Mouse (Mus musculus): ENCODE data around the gene Lcat.

The Lcat gene

DNA sequence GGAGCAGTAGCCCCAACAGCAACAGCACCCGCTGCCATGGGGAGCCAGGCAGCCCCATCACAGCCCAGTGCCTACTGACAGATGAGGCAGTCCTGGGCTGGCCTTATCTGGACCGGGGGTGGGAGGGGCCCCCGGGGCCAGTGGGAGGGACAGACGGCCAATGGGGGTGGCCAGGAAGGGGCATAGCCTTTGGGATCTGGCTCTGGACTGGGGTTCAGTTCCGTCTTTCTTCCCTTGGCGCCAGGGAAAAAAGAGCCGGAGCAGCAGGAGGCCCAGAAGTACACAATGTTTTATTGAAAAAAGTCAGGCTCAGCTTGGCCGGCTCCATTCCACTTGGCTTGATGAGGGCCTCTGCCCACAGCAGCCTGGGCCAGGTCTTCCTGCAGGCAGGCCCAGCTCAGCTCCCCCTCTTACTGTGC is at the start of gene Lcat:
Gene Lcat, minus strand, starts transcription at position 62 of the 419 bp plus-strand sequence.
- in situ Hi-C loops (cut with MboI; ENCODE audit: unreplicated experiment in 2 of 2): loop anchor here (5.0 kb wide), 2 partner anchors 34 to 39 kb away; partner anchors contain the start of gene Dpep3 (in 1 of the 2)

DNA sequence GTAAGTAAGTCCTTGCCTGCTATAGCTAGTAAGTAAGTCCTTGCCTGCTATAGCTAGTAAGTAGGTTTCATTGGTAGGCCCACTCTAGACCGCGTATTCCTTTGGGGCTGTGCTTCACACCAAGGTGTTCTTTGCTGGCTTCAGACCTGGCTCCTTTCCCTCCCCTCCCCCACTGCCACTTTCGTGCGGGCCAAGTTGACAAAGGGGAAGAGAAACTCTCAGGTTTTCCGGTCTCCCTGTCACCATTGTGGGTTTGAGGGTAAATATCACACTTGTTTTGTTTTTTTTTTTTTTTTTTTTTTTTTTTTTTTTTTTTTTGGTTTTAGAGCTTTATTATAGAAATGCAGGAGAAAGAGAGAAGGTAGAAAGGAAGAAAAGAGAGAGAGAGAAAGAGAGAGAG is 49.3 kb upstream of the Lcat start:
- in situ Hi-C loops (cut with MboI; ENCODE audit: unreplicated experiment in 2 of 2): loop anchor here in 1 of 2 experiments (5.0 to 25.0 kb wide), 4 partner anchors 35 to 420 kb away; partner anchors contain the start of gene Zfp90

DNA sequence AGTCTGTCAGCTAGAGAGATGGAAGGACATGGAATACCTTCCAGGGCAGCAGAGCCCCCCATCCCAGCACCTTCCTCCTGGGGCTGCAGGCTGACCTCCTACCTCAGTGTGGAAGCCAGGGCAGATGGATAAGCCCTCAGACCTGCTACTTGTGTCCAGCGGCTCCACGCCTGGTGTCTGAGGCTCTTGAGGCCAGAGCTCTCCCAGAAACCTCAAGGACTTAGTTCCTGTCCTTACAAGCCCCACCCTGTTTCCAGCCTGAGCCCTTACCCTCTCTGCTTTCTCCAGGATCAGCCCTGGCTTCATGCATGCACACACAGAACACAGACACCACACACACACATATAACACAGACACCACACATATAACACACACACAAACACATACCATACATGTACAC is 48.4 kb upstream of the Lcat start:
- in situ Hi-C loops (cut with MboI; ENCODE audit: unreplicated experiment in 2 of 2): loop anchor here in 1 of 2 experiments (5.0 to 25.0 kb wide), 4 partner anchors 36 to 421 kb away; partner anchors contain the start of gene Zfp90

GRCm38 (mm10) chr8:105990856-105991387 is 47.7 kb upstream of the Lcat start, which contains the start of gene Dus2:
Gene Dus2, plus strand, starts transcription at chr8:105991337.
- in situ Hi-C loops (cut with MboI; ENCODE audit: unreplicated experiment in 2 of 2): loop anchor here in 1 of 2 experiments (5.0 to 25.0 kb wide), 4 partner anchors 36 to 421 kb away; partner anchors contain the start of gene Zfp90

GRCm38 (mm10) chr8:105988546-105988945 is 45.4 kb upstream of the Lcat start:
- in situ Hi-C loops (cut with MboI; ENCODE audit: unreplicated experiment in 2 of 2): loop anchor here (5.0 to 25.0 kb wide), 3 partner anchors 34 to 424 kb away; partner anchors contain the start of gene Zfp90 (in 1 of the 2)

- in situ Hi-C loops (cut with MboI; ENCODE audit: unreplicated experiment in 2 of 2): loop anchor here in 1 of 2 experiments (5.0 to 25.0 kb wide), 2 partner anchors 41 to 429 kb away; partner anchors contain the start of genes Lcat and Zfp90
Observed at GRCm38 (mm10) chr8:105983406-105983805, 40.2 kb upstream of the Lcat start.

- in situ Hi-C loops (cut with MboI; ENCODE audit: unreplicated experiment in 2 of 2): loop anchor here in 1 of 2 experiments (5.0 to 25.0 kb wide), 2 partner anchors 39 to 431 kb away; partner anchors contain the start of genes Lcat and Zfp90
Observed at GRCm38 (mm10) chr8:105981146-105981545, 38.0 kb upstream of the Lcat start.

- in situ Hi-C loops (cut with MboI; ENCODE audit: unreplicated experiment in 2 of 2): loop anchor here (5.0 to 25.0 kb wide), 2 partner anchors 37 to 433 kb away; partner anchors contain the start of genes Lcat (in 1 of the 2) and Zfp90 (in 1 of the 2)
Observed at GRCm38 (mm10) chr8:105979325-105979724, 36.1 kb upstream of the Lcat start, which contains the start of gene Dpep3. Gene Dpep3, minus strand, starts transcription at chr8:105979429.

DNA sequence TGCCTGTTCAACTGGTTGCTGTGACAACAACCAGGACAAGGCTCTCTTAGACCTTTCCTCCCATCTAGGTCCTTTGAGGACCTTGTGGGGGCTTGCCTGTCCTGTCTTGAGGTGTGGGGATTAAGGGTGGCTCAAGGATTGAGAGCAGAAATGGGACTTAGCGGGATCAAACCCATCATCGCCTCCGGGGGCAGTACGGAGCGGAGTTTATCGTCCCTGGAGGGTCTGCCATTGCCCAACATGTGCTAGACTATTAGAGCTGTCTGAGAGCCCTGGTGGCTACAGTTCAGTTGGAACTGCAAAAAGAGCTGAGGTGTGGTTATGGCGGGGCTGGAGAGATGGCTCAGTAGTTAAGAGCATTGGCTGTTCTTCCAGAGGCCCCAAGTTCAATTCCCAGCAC is 32.2 kb upstream of the Lcat start:
- in situ Hi-C loops (cut with MboI; ENCODE audit: unreplicated experiment in 2 of 2): loop anchor here (5.0 to 25.0 kb wide), 2 partner anchors 33 to 437 kb away; partner anchors contain the start of genes Lcat (in 1 of the 2) and Zfp90 (in 1 of the 2)

DNA sequence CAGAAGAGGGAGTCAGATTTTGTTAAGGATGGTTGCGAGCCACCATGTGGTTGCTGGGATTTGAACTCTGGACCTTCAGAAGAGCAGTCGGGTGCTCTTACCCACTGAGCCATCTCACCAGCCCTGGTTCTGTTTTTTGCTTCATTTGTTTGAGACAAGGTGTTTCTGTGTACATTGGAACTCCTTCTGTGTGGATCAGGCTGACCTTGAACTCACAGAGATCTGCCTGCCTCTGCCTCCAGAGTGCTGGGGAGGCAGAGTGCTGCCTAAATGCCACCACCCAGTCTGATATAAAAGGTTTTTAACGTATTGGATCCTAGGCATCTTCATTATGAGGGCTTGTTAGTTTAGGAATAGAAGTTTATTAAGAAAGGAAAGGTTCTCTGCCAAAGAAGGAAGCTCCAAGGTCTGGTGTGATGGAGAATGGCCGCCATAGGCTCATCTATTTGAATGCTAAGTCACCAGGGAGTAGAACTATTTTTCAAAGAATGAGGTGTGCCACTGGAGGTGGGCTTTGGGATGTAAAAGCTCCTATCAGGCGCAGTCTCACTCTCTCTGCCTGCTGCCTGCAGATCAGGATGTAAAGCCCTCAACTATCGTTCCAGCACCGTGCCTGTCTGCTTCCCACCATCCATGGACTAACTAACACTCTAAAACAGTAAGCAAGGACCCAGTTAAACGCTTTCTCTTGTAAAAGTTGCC is 28.0 kb upstream of the Lcat start:
- in situ Hi-C loops (cut with MboI; ENCODE audit: unreplicated experiment in 2 of 2): loop anchor here (25.0 kb wide), 2 partner anchors 416 to 691 kb away; no protein-coding TSS in a partner anchor

DNA sequence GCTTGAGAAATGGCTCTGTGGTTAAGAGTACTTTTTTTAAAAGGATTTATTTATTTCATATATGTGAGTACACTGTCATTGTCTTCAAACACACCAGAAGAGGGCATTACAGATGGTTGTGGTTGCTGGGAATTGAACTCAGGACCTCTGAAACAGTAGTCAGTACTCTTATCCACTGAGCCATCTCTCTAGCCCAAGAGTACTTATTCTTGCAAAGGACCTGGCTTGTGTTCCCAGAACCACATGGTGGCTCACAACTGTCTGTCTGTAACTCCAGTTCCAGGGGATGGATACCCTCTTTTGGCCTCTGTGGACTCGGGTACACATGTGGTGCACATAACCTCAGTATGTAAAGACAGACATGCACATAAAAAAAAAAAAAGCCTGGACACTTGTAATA is 26.2 kb upstream of the Lcat start:
- in situ Hi-C loops (cut with MboI; ENCODE audit: unreplicated experiment in 2 of 2): loop anchor here (25.0 kb wide), 2 partner anchors 418 to 693 kb away; no protein-coding TSS in a partner anchor

GRCm38 (mm10) chr8:105966692-105967311 is 23.6 kb upstream of the Lcat start:
- in situ Hi-C loops (cut with MboI; ENCODE audit: unreplicated experiment in 2 of 2): loop anchor here (25.0 kb wide), 2 partner anchors 420 to 695 kb away; no protein-coding TSS in a partner anchor

- in situ Hi-C loops (cut with MboI; ENCODE audit: unreplicated experiment in 2 of 2): loop anchor here (25.0 kb wide), 2 partner anchors 421 to 696 kb away; no protein-coding TSS in a partner anchor
Observed at GRCm38 (mm10) chr8:105965905-105966341, 22.7 kb upstream of the Lcat start, which contains the start of gene Slc12a4. Gene Slc12a4, minus strand, starts transcription at chr8:105966097.

GRCm38 (mm10) chr8:105965266-105965904 is 22.2 kb upstream of the Lcat start:
- in situ Hi-C loops (cut with MboI; ENCODE audit: unreplicated experiment in 2 of 2): loop anchor here (25.0 kb wide), 2 partner anchors 422 to 697 kb away; no protein-coding TSS in a partner anchor

DNA sequence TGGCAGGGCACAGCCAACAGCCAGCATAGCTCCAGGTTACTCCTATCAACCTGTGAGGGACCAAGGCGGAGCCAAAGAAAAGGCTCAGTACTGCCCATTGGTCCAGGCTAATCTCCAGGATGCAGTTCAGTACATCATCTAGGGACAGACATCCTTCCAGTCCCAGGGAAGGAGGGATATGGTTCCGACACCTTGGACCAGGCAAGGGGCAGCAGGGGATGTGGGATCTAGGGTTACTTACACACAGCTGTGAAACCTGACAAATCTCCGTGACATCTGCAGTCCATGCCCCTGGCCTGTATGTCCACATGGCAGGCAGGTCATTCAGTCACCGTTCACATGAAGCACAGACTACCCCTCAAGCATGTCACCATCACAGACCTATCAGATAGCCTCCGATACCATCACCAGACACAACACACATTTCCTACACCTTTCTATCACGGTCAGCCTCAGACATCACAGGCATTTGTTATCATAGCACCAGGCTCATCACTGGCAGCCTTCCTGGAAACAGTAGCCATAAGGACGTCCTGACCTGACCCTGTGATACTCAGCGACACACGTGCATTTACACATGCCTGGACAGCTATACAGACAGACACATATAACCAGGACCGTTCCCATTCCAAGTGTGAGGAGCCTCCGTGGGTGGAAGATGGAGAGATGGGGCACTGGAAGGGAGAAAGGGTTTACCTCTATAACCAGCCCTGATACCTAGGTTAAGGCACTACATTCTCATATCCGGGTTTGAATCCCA is 21.5 kb upstream of the Lcat start:
- in situ Hi-C loops (cut with MboI; ENCODE audit: unreplicated experiment in 2 of 2): loop anchor here (25.0 kb wide), 2 partner anchors 423 to 698 kb away; no protein-coding TSS in a partner anchor

GRCm38 (mm10) chr8:105961536-105961935 is 18.4 kb upstream of the Lcat start:
- in situ Hi-C loops (cut with MboI; ENCODE audit: unreplicated experiment in 2 of 2): loop anchor here (25.0 kb wide), 2 partner anchors 426 to 701 kb away; no protein-coding TSS in a partner anchor

- in situ Hi-C loops (cut with MboI; ENCODE audit: unreplicated experiment in 2 of 2): loop anchor here (25.0 kb wide), 2 partner anchors 426 to 701 kb away; no protein-coding TSS in a partner anchor
Observed at GRCm38 (mm10) chr8:105961101-105961500, 17.9 kb upstream of the Lcat start.

DNA sequence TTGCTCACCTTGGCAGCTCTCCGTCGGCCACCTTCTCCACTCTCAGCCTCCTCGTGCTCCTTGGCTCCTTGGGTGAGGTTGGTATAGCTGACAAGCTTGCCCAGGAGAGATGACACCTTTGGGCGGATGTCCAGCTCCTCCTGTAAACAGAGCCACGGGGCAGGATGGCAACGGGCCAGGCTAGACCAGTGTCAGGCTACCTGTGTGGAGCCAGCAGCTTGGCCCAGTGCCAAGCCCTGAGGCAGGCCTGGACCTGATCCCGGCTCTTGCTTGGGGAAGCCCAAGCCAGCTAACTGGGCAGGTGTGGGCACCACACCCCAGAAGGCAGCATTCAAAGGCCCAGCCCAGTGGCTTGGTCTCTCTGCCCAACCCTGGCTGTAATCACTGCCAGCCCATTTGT is 16.2 kb upstream of the Lcat start:
- in situ Hi-C loops (cut with MboI; ENCODE audit: unreplicated experiment in 2 of 2): loop anchor here (25.0 kb wide), 2 partner anchors 428 to 703 kb away; no protein-coding TSS in a partner anchor

Data from v-Abl transformed pro-B cells (cell line).